Mouse (Mus musculus) urinary bladder, postnatal 10 days (tissue): ENCODE measurements around the gene Lyl1.

Experiments used
- DNase-seq: peaks from one replicate; pipeline ENCODE4 v3.0.0; 2022; ENCODE audit warnings: low spot score

The Lyl1 gene

GRCm38 (mm10) chr8:84700941-84701911, at the start of gene Lyl1:
Gene Lyl1, plus strand, starts transcription at chr8:84701457.
- DNase-seq, result no peak

DNA sequence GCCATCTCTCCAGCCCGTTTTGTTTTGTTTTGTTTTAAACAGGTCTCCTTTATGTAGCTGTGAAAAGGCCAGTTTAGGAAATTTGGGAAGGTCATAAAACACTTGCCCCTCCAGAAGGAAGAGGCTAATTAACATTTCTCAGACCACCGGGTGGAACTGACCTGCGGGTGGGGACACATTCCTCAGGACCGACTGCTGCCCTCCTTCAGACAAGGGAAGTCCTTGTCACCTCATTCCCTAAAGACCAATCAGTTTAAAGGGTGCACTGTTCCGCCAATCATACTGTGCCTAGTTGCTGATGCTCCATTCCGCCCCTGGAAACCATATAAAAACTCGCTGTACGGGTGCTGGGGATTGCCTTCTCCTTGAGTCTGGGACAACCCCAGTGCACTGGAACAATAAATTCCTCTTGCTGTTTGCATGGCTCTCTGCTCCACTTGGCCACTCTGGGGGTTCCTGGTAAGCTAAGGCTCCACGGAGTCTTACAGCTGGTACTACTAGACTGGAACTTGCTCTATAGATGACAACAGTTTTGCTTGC, 48.1 kb upstream of the Lyl1 start:
- DNase-seq, result no peak

GRCm38 (mm10) chr8:84654597-84654996, 46.7 kb upstream of the Lyl1 start:
- no peak for DNase-seq

- DNase-seq, result no peak
Measured at GRCm38 (mm10) chr8:84655336-84656190, 45.7 kb upstream of the Lyl1 start.

DNA sequence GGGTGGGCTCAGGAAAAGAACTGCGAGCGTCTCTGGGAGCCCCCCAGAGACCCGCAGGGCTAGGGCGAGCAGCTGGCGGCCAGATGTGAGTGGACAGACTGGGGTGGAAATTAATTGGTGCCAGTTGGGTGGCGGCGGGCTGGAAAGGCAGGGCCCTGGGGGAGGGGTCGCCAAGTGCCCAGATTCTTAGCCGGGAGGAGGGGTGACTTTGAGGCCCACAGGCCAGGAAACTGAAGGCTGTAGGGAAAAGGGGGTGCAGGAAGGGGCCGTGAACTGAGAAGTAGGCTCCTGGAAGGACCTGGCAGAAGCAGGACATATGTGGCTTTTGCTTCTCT, 45.1 kb upstream of the Lyl1 start:
- DNase-seq, result no peak

- no peak for DNase-seq
Measured at GRCm38 (mm10) chr8:84656641-84657126, 44.6 kb upstream of the Lyl1 start.

- no peak for DNase-seq
Measured at GRCm38 (mm10) chr8:84657203-84657602, 44.1 kb upstream of the Lyl1 start.

- DNase-seq, result no peak
Measured at GRCm38 (mm10) chr8:84657680-84658079, 43.6 kb upstream of the Lyl1 start.

DNA sequence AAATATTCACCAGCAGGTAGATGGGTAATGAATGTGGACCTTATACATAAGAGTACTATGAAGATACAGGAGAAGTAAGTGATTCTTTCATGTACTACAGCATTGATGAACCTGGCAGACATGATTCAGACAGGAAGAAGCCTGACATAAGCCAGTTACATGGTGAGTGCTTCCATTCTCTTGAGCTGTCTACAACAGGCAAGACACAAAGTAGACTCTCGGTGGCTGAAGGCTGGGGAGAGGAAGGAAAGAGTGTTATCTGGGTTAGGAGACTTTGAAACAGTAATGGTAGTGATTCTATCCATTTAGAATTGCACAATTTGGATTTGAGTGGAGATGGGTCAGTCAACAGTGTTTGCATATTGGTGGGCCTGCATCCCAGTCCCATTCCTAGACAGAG, 42.3 kb upstream of the Lyl1 start:
- no peak for DNase-seq

DNA sequence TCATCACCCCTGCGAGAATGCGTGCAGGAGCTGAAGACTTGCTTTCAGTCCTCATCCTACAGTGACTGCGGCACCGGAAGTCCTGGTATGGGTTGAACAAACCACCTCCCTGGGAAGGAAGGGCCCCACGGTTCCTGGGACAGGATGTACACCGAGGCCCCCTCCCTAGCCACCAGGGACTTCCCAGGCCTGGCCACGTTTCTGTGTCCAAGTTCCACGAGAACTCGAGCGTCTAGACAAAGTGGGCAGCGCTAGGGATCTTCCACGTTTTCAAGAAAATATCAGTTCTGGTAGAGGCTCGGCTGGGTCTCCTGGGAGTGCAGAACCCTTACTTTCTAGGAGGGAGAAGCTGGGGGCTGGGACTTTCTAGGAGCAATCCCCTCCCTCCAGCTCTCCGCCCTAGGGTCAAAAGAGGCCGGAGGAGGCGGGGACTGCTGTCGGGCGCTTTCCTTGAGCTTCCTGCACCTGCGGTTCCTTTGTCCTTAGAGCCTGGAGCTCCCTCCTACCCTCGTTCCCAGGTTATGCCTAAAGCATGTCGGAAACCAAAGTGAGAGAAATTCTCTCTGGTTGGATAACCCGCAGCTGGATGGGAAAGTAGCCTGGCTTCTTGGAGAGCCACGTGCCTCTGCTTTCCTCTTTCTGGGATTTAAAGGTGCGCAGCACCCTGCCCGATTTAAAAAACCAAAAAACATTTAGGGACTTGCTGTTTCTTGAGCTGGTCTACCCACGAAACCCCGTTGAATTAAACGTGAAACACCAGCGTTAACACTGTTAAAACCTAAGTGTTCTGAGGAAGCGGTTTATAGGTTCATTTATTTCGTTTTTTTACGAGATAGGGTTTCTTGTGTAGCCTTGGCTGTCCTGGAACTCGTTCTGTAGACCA, 41.1 kb upstream of the Lyl1 start:
- no peak for DNase-seq

GRCm38 (mm10) chr8:84660819-84661457, 40.3 kb upstream of the Lyl1 start:
- DNase-seq, result no peak

DNA sequence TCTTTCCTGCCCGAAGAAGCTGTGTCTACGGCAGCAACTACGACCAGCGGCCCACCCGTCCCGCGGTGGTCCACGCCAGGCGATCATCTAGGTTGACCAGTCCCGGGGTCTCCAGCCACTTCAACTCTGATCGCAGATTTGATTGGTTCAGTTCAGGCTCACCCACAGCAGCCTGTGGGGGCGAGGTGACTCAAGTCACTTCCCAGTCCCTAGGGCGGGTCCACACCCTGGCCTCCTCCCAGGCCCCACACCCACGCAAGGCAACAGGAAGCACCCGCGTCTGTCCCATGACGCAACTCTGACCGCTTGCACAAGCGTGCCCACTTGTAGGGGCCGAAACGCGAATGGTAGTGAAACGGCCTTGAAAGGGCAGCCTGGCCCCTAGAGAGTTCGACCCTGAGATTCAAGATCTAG, 39.8 kb upstream of the Lyl1 start:
- peak; percentile 54 for DNase-seq

GRCm38 (mm10) chr8:84661961-84662571, 39.2 kb upstream of the Lyl1 start:
- no peak for DNase-seq

DNA sequence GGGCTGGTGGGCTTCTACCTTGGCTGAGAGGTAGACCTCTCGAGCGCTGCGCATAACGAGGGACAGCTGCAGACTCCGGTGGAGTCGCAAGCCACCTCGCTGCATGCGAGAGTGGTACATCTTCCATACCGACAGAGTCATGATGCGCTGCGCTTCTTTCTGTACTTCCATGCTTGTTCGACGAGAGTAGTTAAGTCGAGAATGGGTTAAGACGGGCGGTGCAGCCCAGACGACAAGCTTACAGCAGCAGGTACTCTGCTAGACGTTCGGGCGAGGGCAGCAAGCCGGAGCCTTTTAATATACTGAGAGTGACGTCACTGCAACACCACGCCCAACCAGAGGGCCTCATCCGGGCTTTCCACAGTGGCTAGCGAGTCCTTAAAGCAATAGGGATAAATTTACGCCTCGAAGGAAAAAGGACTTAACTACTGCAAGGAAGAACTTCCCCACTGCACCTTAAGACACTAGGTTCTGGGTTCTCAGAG, 38.6 kb upstream of the Lyl1 start, which contains the start of gene Ier2:
TSS of gene Ier2 (minus strand) at position 272 of the 485 bp plus-strand sequence.
- peak; percentile 83 for DNase-seq

- peak; percentile 92 for DNase-seq
Measured at GRCm38 (mm10) chr8:84663483-84664327, 37.6 kb upstream of the Lyl1 start.

DNA sequence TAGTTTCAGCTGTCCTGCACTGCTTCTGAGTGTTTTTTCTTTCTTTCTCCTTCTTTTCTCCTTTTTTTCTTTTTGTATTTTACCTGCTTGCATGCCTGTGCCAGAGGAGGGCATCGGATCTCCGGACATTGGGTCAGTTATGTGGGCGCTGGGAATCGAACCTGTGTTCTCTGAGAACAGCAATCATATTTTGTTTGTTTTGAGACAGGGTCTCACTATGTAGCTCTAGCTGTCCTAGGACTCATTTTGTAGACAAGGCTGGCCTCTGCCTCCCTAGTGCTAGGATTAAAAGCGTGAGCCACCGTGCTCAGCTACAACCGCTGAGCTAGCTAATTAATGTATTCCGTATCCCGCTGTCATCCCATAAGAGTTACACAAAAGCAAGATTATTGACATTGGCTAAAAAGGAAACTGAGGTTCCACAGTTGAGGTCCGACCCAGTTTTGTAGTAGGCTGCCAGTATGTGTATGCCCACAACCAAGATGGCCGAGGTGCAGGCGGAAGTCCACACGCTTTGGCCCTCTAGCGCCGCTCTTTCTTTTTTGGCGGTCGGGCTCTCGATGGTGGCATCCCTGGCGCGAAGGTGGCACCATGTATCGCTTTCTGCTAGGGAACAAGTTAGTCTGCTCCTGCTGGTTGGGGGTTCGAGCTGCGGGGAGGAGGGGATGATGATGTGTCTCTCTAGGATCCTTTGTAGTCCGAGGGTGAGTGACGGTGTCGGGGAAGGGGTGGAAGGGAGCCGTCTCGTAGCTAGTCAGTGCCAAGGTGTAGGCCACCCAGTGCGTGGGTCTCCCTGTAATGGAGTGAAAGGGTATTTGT, 36.5 kb upstream of the Lyl1 start:
- peak; percentile 52 for DNase-seq

DNA sequence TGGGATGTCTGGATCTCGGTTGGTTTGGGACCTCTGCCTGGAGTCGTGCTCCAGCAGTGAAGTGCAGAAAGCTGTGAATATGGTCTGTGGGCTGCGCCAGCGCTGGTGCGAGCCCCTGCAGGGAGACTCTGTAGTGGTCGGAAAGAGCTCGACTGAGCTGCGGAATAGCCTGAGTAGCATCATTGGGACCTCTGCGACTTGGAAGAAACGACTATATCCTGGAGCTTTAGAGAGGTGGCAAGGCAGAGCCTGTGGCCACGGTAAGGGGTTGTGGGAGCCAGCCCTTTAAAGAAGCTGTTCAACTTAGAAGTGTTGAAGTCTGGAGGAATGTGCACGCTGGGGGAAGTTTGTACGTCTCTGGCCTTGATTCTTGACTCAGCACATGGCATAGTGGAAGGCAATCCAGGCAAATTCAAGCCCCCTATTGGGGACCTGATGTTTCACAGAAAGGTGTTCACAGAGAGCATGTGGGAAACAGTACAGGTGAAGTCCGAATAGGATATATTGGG, 35.8 kb upstream of the Lyl1 start:
- no peak for DNase-seq

DNA sequence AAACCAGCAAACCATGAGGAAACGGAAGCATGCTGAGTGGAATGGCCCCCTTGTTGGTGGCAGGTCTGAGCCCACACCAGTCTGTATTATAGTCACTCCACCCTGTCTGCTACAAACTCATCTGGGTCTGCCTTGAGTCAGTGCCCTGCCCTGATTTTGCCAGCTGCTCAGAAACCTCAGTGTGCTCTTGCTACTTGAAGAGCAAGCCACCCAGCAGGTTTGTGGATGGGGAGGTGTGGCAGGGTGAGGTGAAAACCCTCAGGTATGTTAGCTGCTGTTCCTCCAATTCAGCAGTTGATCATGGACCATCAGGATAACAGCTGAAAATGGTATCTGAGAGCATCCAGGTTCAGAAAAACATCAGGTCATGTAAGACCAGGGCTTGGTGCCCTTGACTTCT, 33.2 kb upstream of the Lyl1 start:
- DNase-seq, result no peak
